Mouse (Mus musculus) intestine, embryonic 16.5 days (tissue): ENCODE measurements around the gene Dhx8. TPM values are rescaled to one million over a fixed set of nuclear protein-coding genes. Genes with fewer than 3 reads are reported as not detected.

ENCODE experiments used
- ATAC-seq: fragments of 200-750 bp; cut with Nextera tagmentation; 2 replicates; pipeline ENCODE4 v1.8.0; 2017; ENCODE audit warnings: moderate TSS enrichment, moderate library complexity
- H3K27ac ChIP-seq: fragments of 300-500 bp; sonication (generic); 2 replicates; pipeline ENCODE4 v1.5.1; 2014; ENCODE audit warnings: mild to moderate bottlenecking, low read length
- H3K27me3 ChIP-seq: fragments of 300-500 bp; sonication (generic); replicated peaks from 2 replicates; pipeline ENCODE4 v1.6.1; 2014; ENCODE audit warnings: low read length, control low read depth, mixed read lengths; ENCODE audit not compliant: control insufficient read depth, insufficient read depth
- H3K36me3 ChIP-seq: fragments of 300-500 bp; sonication (generic); 2 replicates; pipeline ENCODE4 v1.6.1; 2014; ENCODE audit warnings: low read length, control low read depth; ENCODE audit not compliant: control insufficient read depth, insufficient read depth
- H3K4me1 ChIP-seq: fragments of 300-500 bp; sonication (generic); 2 replicates; pipeline ENCODE4 v1.6.1; 2014; ENCODE audit warnings: low read length, control low read depth, mixed read lengths; ENCODE audit not compliant: control insufficient read depth, insufficient read depth
- H3K4me2 ChIP-seq: fragments of 300-500 bp; sonication (generic); 2 replicates; pipeline ENCODE4 v1.6.1; 2014; ENCODE audit warnings: low read depth, low read length, control low read depth
- H3K4me3 ChIP-seq: fragments of 300-500 bp; sonication (generic); 2 replicates; pipeline ENCODE4 v1.5.1; 2014; ENCODE audit warnings: mild to moderate bottlenecking, low read length
- H3K9ac ChIP-seq: fragments of 300-500 bp; sonication (generic); 2 replicates; pipeline ENCODE4 v1.6.1; 2014; ENCODE audit warnings: low read depth, low read length
- H3K9me3 ChIP-seq: fragments of 300-500 bp; sonication (generic); 2 replicates; pipeline ENCODE4 v1.6.1; 2016; ENCODE audit warnings: low read length, control low read depth; ENCODE audit not compliant: control insufficient read depth
- WGBS: fragments of 180-500 bp; shearing (Covaris S2); extraction: QIAGEN DNeasy Blood & Tissue Kit; methylation state at CpG from one replicate; pipeline ENCODE4 v1.1.7; 2014; 5-methylcytosine and 5-hydroxymethylcytosine counted together
- polyA plus RNA-seq: library from polyadenylated mRNA; unstranded; fragments of >200 nt; fragmentation: Nextera tagmentation; extraction: Ambion mirVana; gene quantifications from 2 replicates; pipeline ENCODE4 v1.2.1, GENCODE M21; 2015

The Dhx8 gene
- polyA plus RNA-seq, 1 experiment from 2014 or later, result 23.0 TPM

GRCm38 (mm10) chr11:101725043-101725442, 7.7 kb upstream of the Dhx8 start:
- Histone ChIP-seq H3K4me3 (no peak overlapping the region), H3K4me2 (no peak overlapping the region), H3K27ac (no peak overlapping the region), H3K9me3 (no peaks in the 10 kb centered on the region), H3K27me3 (no peaks in the 10 kb centered on the region), H3K4me1 (no peaks in the 10 kb centered on the region), H3K36me3 (no peaks in the 10 kb centered on the region), H3K9ac (no peak overlapping the region)
- 71% methylated on average over 8 of the region's 8 CpGs for WGBS
- no peak for ATAC-seq

GRCm38 (mm10) chr11:101726765-101727164, 6.0 kb upstream of the Dhx8 start:
- H3K9me3 ChIP-seq, result no peaks in the 10 kb centered on the region
- no peak overlapping the region for H3K4me3 ChIP-seq
- H3K4me1 ChIP-seq, result no peaks in the 10 kb centered on the region
- H3K27ac ChIP-seq, result no peak overlapping the region
- no peak overlapping the region for H3K9ac ChIP-seq
- ATAC-seq, result no peak
- 61% methylated on average over 2 of the region's 2 CpGs for WGBS
- no peaks in the 10 kb centered on the region for H3K27me3 ChIP-seq
- no peaks in the 10 kb centered on the region for H3K36me3 ChIP-seq
- no peak overlapping the region for H3K4me2 ChIP-seq

GRCm38 (mm10) chr11:101729308-101729707, 3.4 kb upstream of the Dhx8 start:
- Histone ChIP-seq H3K4me2 (no peak overlapping the region), H3K4me3 (no peak overlapping the region), H3K9me3 (no peaks in the 10 kb centered on the region), H3K9ac (no peak overlapping the region), H3K36me3 (no peaks in the 10 kb centered on the region), H3K27ac (0 out of 2 replicates have a peak overlapping the region, but pooled peaks have one; percentile 5), H3K4me1 (peaks cover 9% of the 10 kb centered on the region), H3K27me3 (no peaks in the 10 kb centered on the region)
- 13% methylated on average over 3 of the region's 3 CpGs for WGBS
- ATAC-seq, result no peak

GRCm38 (mm10) chr11:101733596-101733995, 877 bp downstream of the Dhx8 start:
- Histone ChIP-seq H3K4me1 (peaks cover 9% of the 10 kb centered on the region), H3K27me3 (no peaks in the 10 kb centered on the region), H3K9ac (peak overlapping the region; percentile 84), H3K4me2 (peak overlapping the region; percentile 74), H3K36me3 (peaks cover 8% of the 10 kb centered on the region), H3K27ac (no peak overlapping the region), H3K9me3 (no peaks in the 10 kb centered on the region), H3K4me3 (peak overlapping the region; percentile 77)
- no peak for ATAC-seq
- 27% methylated on average over 9 of the region's 9 CpGs for WGBS

GRCm38 (mm10) chr11:101756616-101757015, 23.9 kb downstream of the Dhx8 start:
- 93% methylated on average over 8 of the region's 8 CpGs for WGBS
- Histone ChIP-seq H3K9me3 (no peaks in the 10 kb centered on the region), H3K27me3 (no peaks in the 10 kb centered on the region), H3K9ac (no peak overlapping the region), H3K4me2 (no peak overlapping the region), H3K4me1 (no peaks in the 10 kb centered on the region), H3K36me3 (peaks cover 12% of the 10 kb centered on the region), H3K4me3 (no peak overlapping the region), H3K27ac (no peak overlapping the region)
- no peak for ATAC-seq

- Histone ChIP-seq H3K4me2 (no peak overlapping the region), H3K27ac (no peak overlapping the region), H3K4me3 (no peak overlapping the region), H3K4me1 (no peaks in the 10 kb centered on the region), H3K36me3 (peaks cover 8% of the 10 kb centered on the region), H3K27me3 (no peaks in the 10 kb centered on the region), H3K9ac (no peak overlapping the region), H3K9me3 (no peaks in the 10 kb centered on the region)
- WGBS, result 85% methylated on average over 8 of the region's 8 CpGs
- ATAC-seq, result no peak
Measured at GRCm38 (mm10) chr11:101757366-101757765, 24.6 kb downstream of the Dhx8 start.

GRCm38 (mm10) chr11:101758431-101758830, 25.7 kb downstream of the Dhx8 start:
- WGBS, result 81% methylated on average over 5 of the region's 5 CpGs
- no peaks in the 10 kb centered on the region for H3K4me1 ChIP-seq
- no peaks in the 10 kb centered on the region for H3K9me3 ChIP-seq
- no peak overlapping the region for H3K9ac ChIP-seq
- no peak overlapping the region for H3K27ac ChIP-seq
- H3K27me3 ChIP-seq, result no peaks in the 10 kb centered on the region
- no peak overlapping the region for H3K4me3 ChIP-seq
- H3K4me2 ChIP-seq, result no peak overlapping the region
- peaks cover 8% of the 10 kb centered on the region for H3K36me3 ChIP-seq
- no peak for ATAC-seq

- no peak for ATAC-seq
- 94% methylated on average over 3 of the region's 3 CpGs for WGBS
- no peak overlapping the region for H3K4me2 ChIP-seq
- no peaks in the 10 kb centered on the region for H3K9me3 ChIP-seq
- peaks cover 7% of the 10 kb centered on the region; the same call in 1 of the 2 replicates for H3K36me3 ChIP-seq
- H3K4me3 ChIP-seq, result no peak overlapping the region
- H3K27me3 ChIP-seq, result no peaks in the 10 kb centered on the region
- H3K27ac ChIP-seq, result no peak overlapping the region
- H3K9ac ChIP-seq, result no peak overlapping the region
- H3K4me1 ChIP-seq, result no peaks in the 10 kb centered on the region
Measured at GRCm38 (mm10) chr11:101759530-101759929, 26.8 kb downstream of the Dhx8 start.

- no peak overlapping the region for H3K4me3 ChIP-seq
- no peaks in the 10 kb centered on the region for H3K4me1 ChIP-seq
- WGBS, result 46% methylated on average over 7 of the region's 7 CpGs
- peaks cover 16% of the 10 kb centered on the region; the same call in 1 of the 2 replicates for H3K36me3 ChIP-seq
- H3K9me3 ChIP-seq, result no peaks in the 10 kb centered on the region
- H3K27me3 ChIP-seq, result no peaks in the 10 kb centered on the region
- no peak overlapping the region for H3K27ac ChIP-seq
- no peak overlapping the region for H3K9ac ChIP-seq
- H3K4me2 ChIP-seq, result no peak overlapping the region
- no peak for ATAC-seq
Measured at GRCm38 (mm10) chr11:101763723-101764122, 31.0 kb downstream of the Dhx8 start.

- no peak for ATAC-seq
Measured at GRCm38 (mm10) chr11:101764546-101764945, 31.8 kb downstream of the Dhx8 start.

More at GRCm38 (mm10) chr11:101764546-101764945, 31.8 kb downstream of the Dhx8 start:
- Histone ChIP-seq H3K9me3 (no peaks in the 10 kb centered on the region), H3K4me3 (no peak overlapping the region), H3K27me3 (no peaks in the 10 kb centered on the region), H3K9ac (no peak overlapping the region), H3K27ac (no peak overlapping the region), H3K36me3 (peaks cover 16% of the 10 kb centered on the region; the same call in 1 of the 2 replicates), H3K4me1 (no peaks in the 10 kb centered on the region), H3K4me2 (no peak overlapping the region)
- 88% methylated on average over 8 of the region's 8 CpGs for WGBS
